Mouse (Mus musculus) E14TG2a.4 (cell line): Measurements from ENCODE around the gene Zfp277.
A peak's percentile ranks its signal among the peaks of the same experiment; 100 is the strongest.

Experiments
- H3K27me3 ChIP-seq: 2 replicates; pipeline ENCODE4 v1.6.1; 2014; ENCODE audit warnings: low read length, control low read depth; ENCODE audit not compliant: insufficient read depth
- H3K36me3 ChIP-seq: 2 replicates; pipeline ENCODE4 v1.6.1; 2014; ENCODE audit warnings: low read length, control low read depth; ENCODE audit not compliant: insufficient read depth
- H3K4me1 ChIP-seq: replicated peaks from 2 replicates; pipeline ENCODE4 v1.6.1; 2014; ENCODE audit warnings: low read depth, low read length, control low read depth
- H3K4me3 ChIP-seq: replicated peaks from 2 replicates; pipeline ENCODE4 v1.5.1; 2014; ENCODE audit warnings: mild to moderate bottlenecking, low read length
- H3K9me3 ChIP-seq: 2 replicates; pipeline ENCODE4 v1.6.1; 2014; ENCODE audit warnings: low read length, control low read depth
- CTCF ChIP-seq: conservative IDR thresholded peaks from 2 replicates; pipeline ENCODE4 v1.5.1; 2014; ENCODE audit warnings: low read length
- NANOG ChIP-seq: IDR thresholded peaks from 2 replicates; pipeline ENCODE4 v1.6.1; 2014; ENCODE audit warnings: borderline replicate concordance, low read length, mixed read lengths
- POU5F1 ChIP-seq: IDR thresholded peaks from 2 replicates; pipeline ENCODE4 v1.6.1; 2014; ENCODE audit warnings: low read length, borderline replicate concordance

Gene Zfp277

DNA sequence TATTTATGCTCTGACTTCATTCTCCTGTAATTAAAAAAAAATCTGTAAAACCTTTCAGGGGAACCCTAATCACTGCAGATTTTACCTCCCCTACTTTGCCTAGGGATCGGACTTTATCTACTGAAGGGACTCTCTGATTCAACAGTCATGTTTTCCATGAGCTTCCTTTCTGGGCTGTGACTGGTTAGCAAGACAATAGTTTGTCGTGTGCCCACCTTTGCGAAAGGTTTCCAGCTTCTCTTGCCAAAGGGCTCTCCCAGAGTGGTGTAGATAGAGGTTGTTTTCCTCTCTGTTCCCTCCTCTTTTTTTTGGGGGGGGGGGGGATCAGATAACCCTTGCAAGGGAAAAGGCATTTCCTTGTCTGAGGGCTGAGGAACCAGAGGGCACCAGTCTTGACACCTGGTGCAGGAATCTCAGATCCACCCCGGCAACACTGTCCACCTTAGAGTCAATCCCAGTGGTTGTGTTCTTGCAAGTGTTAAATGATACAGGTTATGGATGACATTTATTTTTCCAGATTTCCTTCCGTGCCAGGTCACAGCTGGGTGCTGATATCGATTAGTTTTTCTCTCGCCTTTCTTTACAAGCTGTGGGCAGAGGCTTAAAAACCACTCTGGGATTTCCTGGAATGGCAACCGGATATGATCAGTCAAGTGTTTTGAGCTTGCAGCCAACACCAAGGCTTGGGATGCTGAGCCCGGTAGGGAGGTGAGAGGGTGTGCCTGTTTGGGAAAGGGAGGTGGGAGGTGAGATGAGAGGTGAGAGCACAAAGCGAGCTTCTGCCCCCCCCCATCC is 2.1 kb upstream of the Zfp277 start:
- peaks cover 5% of the 10 kb centered on the region; the same call in 1 of the 2 replicates for H3K9me3 ChIP-seq
- H3K36me3 ChIP-seq, result no peaks in the 10 kb centered on the region
- H3K4me1 ChIP-seq, result peaks cover 23% of the 10 kb centered on the region
- peaks cover 16% of the 10 kb centered on the region for H3K27me3 ChIP-seq
- TF ChIP-seq CTCF (no peak), NANOG (no peak), POU5F1 (no peak)
- no peak overlapping the region for H3K4me3 ChIP-seq

DNA sequence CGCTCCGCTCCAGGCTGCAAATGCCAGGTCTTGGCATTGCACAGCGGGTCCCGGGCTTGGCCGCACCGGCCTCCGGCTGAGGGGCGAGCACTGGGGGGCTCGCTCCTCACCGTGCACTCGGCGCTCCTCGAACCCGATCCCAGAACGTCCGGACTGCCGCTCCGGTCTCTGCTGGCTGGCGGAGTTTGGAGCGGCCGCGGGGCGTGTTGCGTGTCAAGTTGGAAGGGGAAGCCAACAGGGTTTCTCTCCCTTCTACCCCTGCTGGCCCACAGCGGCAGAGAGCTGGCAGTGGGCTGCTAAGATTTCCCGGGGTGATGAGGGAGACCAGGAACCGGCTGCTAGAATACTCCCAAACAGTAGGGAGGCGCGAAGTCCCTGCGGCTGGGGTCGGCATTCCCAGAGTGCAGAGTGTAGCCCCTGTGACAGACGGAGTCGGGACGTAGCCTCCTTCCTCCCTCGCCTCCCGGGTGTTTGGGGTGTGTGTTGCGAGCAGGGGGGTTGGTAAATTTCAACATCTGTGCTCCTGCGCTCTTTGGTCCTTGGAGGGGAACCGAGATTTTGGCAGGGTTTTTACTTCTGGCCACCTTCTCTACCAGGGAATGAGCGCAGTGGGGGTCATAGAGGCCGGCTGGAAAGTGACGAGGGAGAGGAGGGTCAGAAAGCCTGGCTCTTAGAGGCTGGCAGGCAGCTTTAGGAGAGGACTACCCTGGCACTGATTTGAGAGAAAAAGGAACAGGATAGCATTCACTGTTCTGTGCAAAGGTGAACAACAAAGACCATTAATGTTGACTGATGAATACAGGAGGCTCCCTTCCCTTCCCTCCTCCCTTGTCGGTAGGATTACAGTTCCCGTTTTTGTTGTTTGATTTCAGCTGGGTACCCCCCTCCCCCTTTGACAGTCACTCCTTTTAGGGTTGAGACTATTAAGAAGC is 1.0 kb upstream of the Zfp277 start:
- Histone ChIP-seq H3K27me3 (peaks cover 16% of the 10 kb centered on the region), H3K4me1 (peaks cover 23% of the 10 kb centered on the region), H3K9me3 (peaks cover 5% of the 10 kb centered on the region; the same call in 1 of the 2 replicates), H3K36me3 (no peaks in the 10 kb centered on the region; the same call in 1 of the 2 replicates), H3K4me3 (peak overlapping the region; percentile 98)
- TF ChIP-seq POU5F1 (no peak), NANOG (no peak), CTCF (no peak)

- Histone ChIP-seq H3K4me3 (peak overlapping the region; percentile 98), H3K9me3 (peaks cover 5% of the 10 kb centered on the region; the same call in 1 of the 2 replicates), H3K36me3 (no peaks in the 10 kb centered on the region; the same call in 1 of the 2 replicates), H3K27me3 (peaks cover 16% of the 10 kb centered on the region), H3K4me1 (peaks cover 23% of the 10 kb centered on the region)
- TF ChIP-seq POU5F1 (no peak), CTCF (no peak), NANOG (no peak)
Measured at GRCm38 (mm10) chr12:40445206-40445605, 496 bp downstream of the Zfp277 start.

GRCm38 (mm10) chr12:40438049-40438448 is 7.7 kb downstream of the Zfp277 start:
- no peaks in the 10 kb centered on the region for H3K27me3 ChIP-seq
- no peaks in the 10 kb centered on the region; the same call in 1 of the 2 replicates for H3K36me3 ChIP-seq
- H3K9me3 ChIP-seq, result no peaks in the 10 kb centered on the region
- peaks cover 21% of the 10 kb centered on the region for H3K4me1 ChIP-seq
- TF ChIP-seq POU5F1 (no peak), NANOG (no peak), CTCF (no peak)
- no peak overlapping the region for H3K4me3 ChIP-seq

DNA sequence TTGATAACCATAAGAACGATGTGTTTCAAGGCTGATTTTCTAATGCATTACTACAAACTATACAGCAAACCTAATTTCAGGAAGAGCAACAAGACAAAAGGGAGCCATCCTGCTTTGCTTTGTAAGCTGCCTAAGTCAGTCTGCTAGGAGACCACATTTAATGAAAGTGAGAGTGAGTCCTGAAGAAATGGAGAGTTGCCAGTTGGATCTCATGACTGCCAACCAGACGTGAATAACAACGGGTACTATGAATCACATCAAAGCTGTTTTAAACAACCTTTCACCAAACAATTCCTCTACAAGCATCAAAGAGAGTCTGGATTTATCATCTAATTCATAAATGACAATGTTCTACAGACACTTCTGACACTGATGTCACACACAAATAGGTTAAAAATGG is 11.6 kb downstream of the Zfp277 start:
- no peak overlapping the region for H3K4me3 ChIP-seq
- H3K27me3 ChIP-seq, result no peaks in the 10 kb centered on the region
- no peaks in the 10 kb centered on the region for H3K9me3 ChIP-seq
- peaks cover 25% of the 10 kb centered on the region for H3K4me1 ChIP-seq
- no peaks in the 10 kb centered on the region; the same call in 1 of the 2 replicates for H3K36me3 ChIP-seq
- TF ChIP-seq CTCF (no peak), POU5F1 (no peak), NANOG (no peak)

DNA sequence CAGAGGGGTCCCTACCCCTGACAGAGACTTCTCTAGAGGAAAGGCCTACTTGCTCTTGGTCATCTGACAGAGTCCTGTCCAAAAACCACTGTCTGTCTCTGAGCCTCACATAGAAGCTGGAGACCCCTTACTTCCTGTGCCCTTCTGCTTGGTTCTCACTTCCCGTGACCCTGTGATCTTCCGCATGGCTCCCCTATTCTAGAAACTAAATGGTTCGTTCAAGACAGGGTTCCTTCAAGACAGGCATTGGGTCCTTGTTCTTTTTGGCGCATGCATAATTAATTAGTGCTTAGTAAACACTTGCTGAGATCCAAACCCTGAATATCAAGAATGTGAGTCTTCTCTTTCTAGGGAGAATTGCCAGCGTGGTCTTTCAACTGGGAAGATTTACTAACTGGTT is 14.6 kb downstream of the Zfp277 start:
- TF ChIP-seq NANOG (no peak), POU5F1 (no peak), CTCF (no peak)
- Histone ChIP-seq H3K4me1 (peaks cover 9% of the 10 kb centered on the region; the same call in 1 of the 2 replicates), H3K36me3 (peaks cover 2% of the 10 kb centered on the region)

DNA sequence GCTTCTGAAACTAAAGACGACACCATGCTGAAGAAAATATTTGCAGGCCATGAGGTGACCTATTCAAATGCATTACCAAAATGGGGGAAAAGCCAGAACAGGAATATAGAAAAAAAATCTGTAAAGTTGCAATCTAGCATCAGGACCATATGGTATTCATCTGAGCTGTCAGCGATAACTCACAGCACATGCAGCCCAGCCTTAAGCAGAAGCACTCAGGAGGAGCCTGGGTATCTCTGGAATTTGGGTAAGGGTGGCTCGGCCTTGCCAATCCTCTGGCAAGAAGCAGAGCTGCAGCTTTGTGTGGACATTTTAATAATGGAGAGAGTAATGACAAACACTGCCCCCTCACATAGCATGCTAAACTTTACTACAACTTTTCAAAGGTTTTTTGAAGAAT is 15.7 kb downstream of the Zfp277 start:
- peaks cover 11% of the 10 kb centered on the region for H3K36me3 ChIP-seq
- no peaks in the 10 kb centered on the region for H3K27me3 ChIP-seq
- H3K4me3 ChIP-seq, result no peak overlapping the region
- H3K4me1 ChIP-seq, result peaks cover 9% of the 10 kb centered on the region; the same call in 1 of the 2 replicates
- TF ChIP-seq NANOG (no peak), CTCF (no peak), POU5F1 (no peak)
- no peaks in the 10 kb centered on the region for H3K9me3 ChIP-seq

More for the DNA sequence above, 14.6 kb downstream of the Zfp277 start:
- Histone ChIP-seq H3K4me3 (no peak overlapping the region), H3K9me3 (no peaks in the 10 kb centered on the region), H3K27me3 (no peaks in the 10 kb centered on the region)

- Histone ChIP-seq H3K4me3 (no peak overlapping the region), H3K4me1 (peaks cover 9% of the 10 kb centered on the region; the same call in 1 of the 2 replicates), H3K27me3 (no peaks in the 10 kb centered on the region), H3K9me3 (no peaks in the 10 kb centered on the region), H3K36me3 (peaks cover 14% of the 10 kb centered on the region)
- TF ChIP-seq CTCF, result no peak
- no peak for TF ChIP-seq NANOG
- TF ChIP-seq POU5F1, result no peak
Measured at GRCm38 (mm10) chr12:40427606-40428005, 18.1 kb downstream of the Zfp277 start.
